Mouse (Mus musculus) MEL (cell line): Measurements from ENCODE around the gene Rab31. TPM values are rescaled to one million over a fixed set of nuclear protein-coding genes. Genes with fewer than 3 reads are reported as not detected.
"Not testable (repeated sequence)": the region's sequence is repeated elsewhere in the genome, so short reads cannot be mapped to it uniquely, and the experiment has no call there.

ENCODE experiments used
- DNase-seq: peaks from one replicate; pipeline ENCODE4 v3.0.0; 2011; ENCODE audit warnings: low read depth, low spot score
- H3K27ac ChIP-seq: 2 replicates; pipeline ENCODE4 v1.5.1; 2012; ENCODE audit warnings: low read depth, mild to moderate bottlenecking, control low read depth, low read length, moderate library complexity; ENCODE audit not compliant: control insufficient read depth
- H3K27me3 ChIP-seq, 2 experiments: fragments of 150-350 bp in 1 of 2; sonication (generic) in 1 of 2; 2 replicates each; pipeline ENCODE4 v1.6.1; 2012; ENCODE audit warnings: low read length in 2 of 2, mild to moderate bottlenecking in 2 of 2, improper control_type of control experiment in 1 of 2, moderate library complexity in 1 of 2; ENCODE audit not compliant: insufficient read depth in 2 of 2, control insufficient read depth in 1 of 2
- H3K36me3 ChIP-seq, 2 experiments: 2 replicates each; pipeline ENCODE4 v1.6.1; 2012 to 2014; ENCODE audit warnings: low read length in 2 of 2, improper control_type of control experiment in 1 of 2, inconsistent platforms in 1 of 2, mild to moderate bottlenecking in 1 of 2; ENCODE audit not compliant: insufficient read depth in 2 of 2, control insufficient read depth in 1 of 2
- H3K4me1 ChIP-seq, 2 experiments: fragments of 150-350 bp in 1 of 2; sonication (generic) in 1 of 2; 2 replicates each; pipeline ENCODE4 v1.6.1; 2012; ENCODE audit warnings: low read length in 2 of 2, improper control_type of control experiment in 1 of 2, mild to moderate bottlenecking in 1 of 2; ENCODE audit not compliant: insufficient read depth in 2 of 2, control insufficient read depth in 1 of 2
- H3K4me3 ChIP-seq, 2 experiments: fragments of 150-350 bp in 1 of 2; sonication (generic) in 1 of 2; 2 replicates each; pipeline ENCODE4 v1.5.1; 2012; ENCODE audit warnings: low read depth in 2 of 2, low read length in 2 of 2, mild to moderate bottlenecking in 2 of 2, moderate library complexity in 2 of 2, control low read depth in 1 of 2, improper control_type of control experiment in 1 of 2; ENCODE audit not compliant: control insufficient read depth in 1 of 2, insufficient read depth in 1 of 2
- H3K79me2 ChIP-seq: 2 replicates; pipeline ENCODE4 v1.6.1; 2012; ENCODE audit warnings: mild to moderate bottlenecking, low read length, moderate library complexity; ENCODE audit not compliant: control insufficient read depth, poor library complexity, insufficient read depth
- H3K9ac ChIP-seq: 2 replicates; pipeline ENCODE4 v1.6.1; 2012; ENCODE audit warnings: low read depth, mild to moderate bottlenecking, control low read depth, low read length, moderate library complexity; ENCODE audit not compliant: control insufficient read depth, poor library complexity, severe bottlenecking
- H3K9me3 ChIP-seq: fragments of 150-350 bp; sonication (generic); replicated peaks from 2 replicates; pipeline ENCODE4 v1.6.1; 2012; ENCODE audit warnings: mild to moderate bottlenecking, low read length, improper control_type of control experiment, moderate library complexity; ENCODE audit not compliant: insufficient read depth
- BHLHE40 ChIP-seq: IDR thresholded peaks from 2 replicates; pipeline ENCODE4 v1.6.1; 2012; ENCODE audit warnings: low read depth, mild to moderate bottlenecking, inconsistent platforms, low read length, improper control_type of control experiment, borderline replicate concordance
- GABPA ChIP-seq: IDR thresholded peaks from 2 replicates; pipeline ENCODE4 v1.6.1; 2012; ENCODE audit warnings: low read depth, mild to moderate bottlenecking, inconsistent platforms, low read length, improper control_type of control experiment, moderate library complexity
- GATA1 ChIP-seq: IDR thresholded peaks from 2 replicates; pipeline ENCODE4 v1.6.1; 2011; ENCODE audit warnings: low read depth, low read length, improper control_type of control experiment
- MAFK ChIP-seq: IDR thresholded peaks from 2 replicates; pipeline ENCODE4 v1.6.1; 2011; ENCODE audit warnings: low read depth, mild to moderate bottlenecking, low read length, improper control_type of control experiment, borderline replicate concordance
- MAZ ChIP-seq: IDR thresholded peaks from 2 replicates; pipeline ENCODE4 v1.6.1; 2012; ENCODE audit warnings: low read depth, mild to moderate bottlenecking, inconsistent platforms, low read length, improper control_type of control experiment
- MXI1 ChIP-seq: IDR thresholded peaks from 2 replicates; pipeline ENCODE4 v1.6.1; 2011; ENCODE audit warnings: mild to moderate bottlenecking, low read depth, low read length, improper control_type of control experiment
- MYB ChIP-seq: IDR thresholded peaks from 2 replicates; pipeline ENCODE4 v1.6.1; 2011; ENCODE audit warnings: mild to moderate bottlenecking, low read depth, low read length, improper control_type of control experiment
- NRF1 ChIP-seq: IDR thresholded peaks from 2 replicates; pipeline ENCODE4 v1.6.1; 2014; ENCODE audit warnings: low read depth, mild to moderate bottlenecking, inconsistent platforms, low read length, improper control_type of control experiment, moderate library complexity; ENCODE audit not compliant: poor library complexity, insufficient read depth, severe bottlenecking
- POLR2AphosphoS2 ChIP-seq: IDR thresholded peaks from 2 replicates; pipeline ENCODE4 v1.6.1; 2011; ENCODE audit warnings: low read length, improper control_type of control experiment
- RAD21 ChIP-seq: IDR thresholded peaks from 2 replicates; pipeline ENCODE4 v1.6.1; 2011; ENCODE audit warnings: mild to moderate bottlenecking, low read depth, low read length, improper control_type of control experiment
- RCOR1 ChIP-seq: IDR thresholded peaks from 2 replicates; pipeline ENCODE4 v1.6.1; 2012; ENCODE audit warnings: low read depth, mild to moderate bottlenecking, inconsistent platforms, low read length, improper control_type of control experiment
- SIN3A ChIP-seq: IDR thresholded peaks from 2 replicates; pipeline ENCODE4 v1.6.1; 2012; ENCODE audit warnings: low read length, improper control_type of control experiment, inconsistent platforms
- TBP ChIP-seq: IDR thresholded peaks from 2 replicates; pipeline ENCODE4 v1.8.0; 2011; ENCODE audit warnings: low read depth, low read length, improper control_type of control experiment
- USF1 ChIP-seq: IDR thresholded peaks from 2 replicates; pipeline ENCODE4 v1.6.1; 2014; ENCODE audit warnings: low read depth, mild to moderate bottlenecking, inconsistent platforms, low read length, improper control_type of control experiment, moderate library complexity
- ZC3H11A ChIP-seq: IDR thresholded peaks from 2 replicates; pipeline ENCODE4 v1.6.1; 2012; ENCODE audit warnings: low read depth, mild to moderate bottlenecking, inconsistent platforms, low read length, improper control_type of control experiment
- polyA plus RNA-seq, 2 experiments: library from polyadenylated mRNA; stranded (reverse) in 1 of 2; unstranded in 1 of 2; fragments of >175 nt in 1 of 2; fragments of >200 nt in 1 of 2; gene quantifications; 2 replicates each; pipeline versions ENCODE4 v1.2.1 to v1.2.4; 2012; ENCODE audit warnings: low replicate concordance in 2 of 2, low read depth in 1 of 2; ENCODE audit not compliant: insufficient read length in 2 of 2, insufficient read depth in 1 of 2, missing spikeins in 1 of 2
- total RNA-seq: library from RNA; depleted of rRNA; stranded (reverse); fragments of 300-350 nt; gene quantifications from 2 replicates; pipeline ENCODE4 v1.2.3, GENCODE M21; 2012

Rab31 gene
- total and polyA plus RNA-seq, 3 experiments, result 23.6 to 25.7 TPM; not detected in 1

DNA sequence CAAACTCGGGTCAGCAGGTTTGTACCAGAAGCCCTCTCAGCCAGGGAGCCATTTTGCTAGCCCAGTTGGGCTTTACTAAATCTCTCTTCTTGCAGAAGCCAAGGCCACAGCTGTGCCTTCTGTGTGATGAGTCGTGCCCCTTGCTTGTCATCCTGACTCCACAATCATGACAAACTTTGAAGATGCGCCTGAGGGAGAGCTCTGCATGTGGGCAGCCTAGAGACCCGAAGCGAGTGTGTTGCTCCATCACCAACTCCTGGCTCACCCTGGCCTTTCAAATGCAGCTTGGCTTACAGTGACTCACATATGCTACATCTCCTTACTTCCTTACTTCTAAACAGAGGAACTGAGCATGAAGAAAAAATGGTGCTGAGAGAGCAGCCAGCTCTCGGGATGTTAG is 142.6 kb downstream of the Rab31 start:
- H3K9ac ChIP-seq, result no peak overlapping the region
- H3K9me3 ChIP-seq, result no peaks in the 10 kb centered on the region
- no peaks in the 10 kb centered on the region for H3K4me1 ChIP-seq
- H3K27me3 ChIP-seq, result peaks cover 0 to 4% of the 10 kb centered on the region in 2 experiments; a peak in 1 of 4 replicates
- no peak for DNase-seq
- H3K27ac ChIP-seq, result no peak overlapping the region
- H3K79me2 ChIP-seq, result no peaks in the 10 kb centered on the region
- no peaks in the 10 kb centered on the region for H3K36me3 ChIP-seq
- no peak overlapping the region for H3K4me3 ChIP-seq
- no peak for TF ChIP-seq RCOR1
- no peak for TF ChIP-seq RAD21
- no peak for TF ChIP-seq MAZ
- TF ChIP-seq ZC3H11A, result no peak
- TF ChIP-seq GATA1, result no peak
- TF ChIP-seq MYB, result no peak
- TF ChIP-seq POLR2AphosphoS2, result no peak
- TF ChIP-seq GABPA, result no peak
- TF ChIP-seq NRF1, result no peak
- TF ChIP-seq, all 39 proteins: peak for 0

DNA sequence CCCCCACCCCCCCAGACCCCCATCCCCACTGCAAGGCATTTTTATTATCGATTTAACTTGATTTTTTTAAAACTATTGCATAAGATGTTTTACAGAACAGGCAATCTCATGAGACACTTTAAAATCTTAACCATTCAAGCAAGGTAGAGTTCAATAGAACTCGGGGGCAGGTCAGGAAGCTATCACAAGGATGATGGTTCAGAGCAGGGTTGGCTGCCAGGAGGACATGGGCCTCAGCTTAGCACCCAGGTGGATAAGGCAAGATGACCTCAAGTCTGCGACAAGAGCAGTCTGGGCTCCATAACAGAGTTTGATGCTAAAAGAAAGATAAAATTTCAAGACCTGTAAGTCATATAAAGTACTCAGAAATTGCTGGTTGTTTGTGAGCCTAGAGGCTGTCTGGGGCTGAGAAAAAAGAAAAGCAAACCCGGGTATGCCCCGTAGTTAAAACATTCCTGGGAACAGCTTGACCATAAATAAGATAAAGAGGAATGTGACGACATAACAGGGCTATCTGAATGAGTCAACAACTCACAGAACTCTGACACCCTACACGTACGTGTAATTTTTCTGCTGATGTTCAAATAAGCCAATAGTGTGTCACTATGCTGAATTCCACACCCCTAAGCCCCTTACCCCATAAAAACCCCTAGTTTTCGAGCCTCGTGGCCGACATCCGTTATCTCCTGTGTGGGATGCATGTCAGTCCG is 143.6 kb downstream of the Rab31 start:
- not testable (repeated sequence) for H3K4me3 ChIP-seq, H3K4me1 ChIP-seq, H3K9me3 ChIP-seq, H3K36me3 ChIP-seq, H3K27ac ChIP-seq, H3K79me2 ChIP-seq, H3K9ac ChIP-seq, DNase-seq, H3K27me3 ChIP-seq

DNA sequence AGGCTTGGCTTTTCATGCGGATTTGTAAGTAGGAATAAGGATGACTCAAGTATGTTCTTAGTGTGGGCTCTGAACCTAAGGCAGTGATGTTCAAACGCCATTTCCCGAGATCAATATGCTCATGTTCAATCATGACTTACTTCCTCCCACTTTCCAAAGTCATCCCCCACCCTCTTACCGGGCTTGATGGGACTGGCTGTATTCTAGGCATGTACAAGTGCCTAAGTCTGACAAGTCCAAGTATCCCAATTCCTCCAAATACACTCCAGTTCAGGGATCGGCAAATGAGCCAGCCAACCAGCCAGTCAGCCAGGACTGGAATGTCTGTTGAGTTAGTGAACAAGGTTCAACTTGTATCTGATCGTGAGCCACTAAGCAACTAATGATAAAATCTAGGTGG is 146.3 kb downstream of the Rab31 start:
- no peak overlapping the region for H3K9ac ChIP-seq
- DNase-seq, result no peak
- H3K4me1 ChIP-seq, result no peaks in the 10 kb centered on the region
- H3K4me3 ChIP-seq, result no peak overlapping the region
- H3K79me2 ChIP-seq, result no peaks in the 10 kb centered on the region
- H3K36me3 ChIP-seq, result no peaks in the 10 kb centered on the region
- TF ChIP-seq TBP (no peak), SIN3A (no peak), RAD21 (no peak), MXI1 (no peak), MAFK (no peak), GATA1 (no peak), BHLHE40 (no peak), USF1 (no peak), RCOR1 (no peak)
- TF ChIP-seq, all 39 proteins: peak for 0
- H3K27ac ChIP-seq, result no peak overlapping the region
- H3K27me3 ChIP-seq, result no peaks in the 10 kb centered on the region
- H3K9me3 ChIP-seq, result no peaks in the 10 kb centered on the region
